Mouse (Mus musculus) ovary, postnatal 10 days (tissue): ENCODE measurements around the gene Slc13a5.

Experiments used
- DNase-seq: peaks from one replicate; pipeline ENCODE4 v3.0.0; 2022; ENCODE audit warnings: low spot score

Gene Slc13a5

DNA sequence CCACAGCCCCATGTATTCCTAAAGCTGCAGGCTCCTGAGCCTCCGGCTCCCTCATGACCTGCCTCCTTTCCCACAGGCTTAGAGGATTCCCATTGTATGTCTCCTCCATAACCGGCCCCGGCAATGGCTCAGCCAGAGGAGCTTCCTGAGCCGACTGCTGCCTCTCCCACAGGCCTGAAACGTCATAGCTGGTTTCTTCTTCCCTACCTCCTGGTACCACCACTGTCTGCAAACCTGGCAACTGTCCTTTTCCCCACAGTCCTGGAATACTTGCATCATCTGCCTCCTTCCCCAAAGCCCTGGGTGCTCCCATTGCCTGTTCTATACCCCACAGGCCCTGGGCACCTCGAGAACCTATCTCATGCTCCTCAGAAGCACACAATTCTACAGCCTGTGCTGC is 61.8 kb downstream of the Slc13a5 start:
- DNase-seq = no peak

DNA sequence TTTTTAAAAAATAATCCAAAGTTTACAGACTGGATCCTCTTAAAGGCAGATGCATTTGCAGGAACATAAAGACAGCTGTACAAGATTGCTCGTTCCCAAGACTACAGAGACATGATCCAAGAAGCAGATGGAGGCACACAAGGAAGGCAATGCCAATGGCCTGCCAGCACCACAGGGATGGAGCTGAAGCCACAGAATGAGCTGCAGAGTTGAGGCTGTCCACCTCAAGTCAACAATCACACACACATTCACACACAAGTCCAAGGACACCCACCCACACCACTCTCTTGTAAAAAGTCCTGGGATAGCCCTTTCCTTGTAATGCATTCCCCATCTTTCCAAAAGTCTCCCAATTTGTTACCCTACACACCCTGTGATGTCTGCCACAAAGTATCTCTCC is 63.6 kb downstream of the Slc13a5 start:
- no peak for DNase-seq

DNA sequence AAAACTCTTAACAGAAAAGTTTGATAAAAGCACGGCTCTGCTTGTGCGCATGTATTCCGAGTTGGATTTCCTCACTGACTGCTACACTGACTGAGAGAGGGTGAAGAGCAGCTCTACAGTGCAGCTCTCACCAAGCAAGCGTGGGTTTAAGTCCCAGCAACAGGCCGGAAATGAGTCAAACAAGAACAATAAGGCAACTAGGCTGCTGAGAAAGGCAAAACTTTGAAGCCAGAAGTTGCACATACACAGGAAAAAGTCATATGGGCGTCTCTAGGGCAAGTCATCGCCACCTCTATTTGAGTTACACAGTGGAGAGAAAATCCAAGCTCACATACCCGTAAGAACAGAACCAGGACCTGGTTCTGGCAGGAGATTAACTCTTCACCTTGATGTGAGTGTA is 70.5 kb downstream of the Slc13a5 start:
- no peak for DNase-seq

DNA sequence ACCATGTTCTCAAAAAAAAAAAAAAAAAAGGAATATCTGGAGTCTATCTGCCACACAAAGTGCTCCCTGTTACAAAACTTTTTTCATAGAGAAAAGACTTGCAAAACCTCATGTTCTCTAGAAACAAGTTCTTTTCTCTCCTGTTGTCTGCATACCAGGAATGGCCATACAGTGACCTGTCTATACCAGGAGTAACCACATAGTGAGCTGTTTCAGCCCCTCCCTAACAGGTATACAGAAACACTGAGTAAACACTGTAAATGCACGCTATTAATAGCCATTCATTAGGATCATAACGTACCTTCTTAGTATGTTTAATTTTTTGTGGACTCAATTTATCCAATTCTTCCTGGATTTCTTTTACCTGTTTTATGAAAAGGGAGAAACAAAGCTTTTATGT is 72.8 kb downstream of the Slc13a5 start:
- no peak for DNase-seq
